Mouse (Mus musculus) limb, embryonic 11.5 days (tissue): Measurements from ENCODE around the gene Ttc27. TPM values are rescaled to one million over a fixed set of nuclear protein-coding genes. Genes with fewer than 3 reads are reported as not detected.

Source experiments
- ATAC-seq: fragments of 200-750 bp; cut with Nextera tagmentation; 2 replicates; pipeline ENCODE4 v1.8.0; 2017; ENCODE audit warnings: low read depth; ENCODE audit not compliant: insufficient number of reproducible peaks, low FRiP score, low TSS enrichment
- DNase-seq: peaks from one replicate; pipeline ENCODE4 v3.0.0-alpha.2; 2015; ENCODE audit warnings: low spot score
- H3K27ac ChIP-seq: fragments of 300-500 bp; sonication (generic); replicated peaks from 2 replicates; pipeline ENCODE4 v1.5.1; 2014; ENCODE audit warnings: low read depth, mild to moderate bottlenecking, low read length
- H3K27me3 ChIP-seq: fragments of 300-500 bp; sonication (generic); 2 replicates; pipeline ENCODE4 v1.6.1; 2014; ENCODE audit warnings: mild to moderate bottlenecking, low read length, mixed read lengths; ENCODE audit not compliant: control insufficient read depth, insufficient read depth
- H3K36me3 ChIP-seq: fragments of 300-500 bp; sonication (generic); 2 replicates; pipeline ENCODE4 v1.6.1; 2014; ENCODE audit warnings: mild to moderate bottlenecking, low read length, moderate library complexity, mixed read lengths; ENCODE audit not compliant: control insufficient read depth, insufficient read depth
- H3K4me1 ChIP-seq: fragments of 300-500 bp; sonication (generic); 2 replicates; pipeline ENCODE4 v1.6.1; 2014; ENCODE audit warnings: low read length, mixed read lengths; ENCODE audit not compliant: control insufficient read depth, insufficient read depth
- H3K4me2 ChIP-seq: fragments of 300-500 bp; sonication (generic); 2 replicates; pipeline ENCODE4 v1.6.1; 2014; ENCODE audit warnings: low read depth, mild to moderate bottlenecking, moderate library complexity; ENCODE audit not compliant: severe bottlenecking
- H3K4me3 ChIP-seq: fragments of 300-500 bp; sonication (generic); 2 replicates; pipeline ENCODE4 v1.5.1; 2014; ENCODE audit warnings: low read depth, low read length
- H3K9ac ChIP-seq: fragments of 300-500 bp; sonication (generic); 2 replicates; pipeline ENCODE4 v1.6.1; 2014; ENCODE audit warnings: mild to moderate bottlenecking, low read length
- H3K9me3 ChIP-seq: fragments of 300-500 bp; sonication (generic); 2 replicates; pipeline ENCODE4 v1.6.1; 2016; ENCODE audit warnings: low read length; ENCODE audit not compliant: control insufficient read depth
- WGBS: fragments of 180-500 bp; shearing (Covaris S2); extraction: QIAGEN DNeasy Blood & Tissue Kit; methylation state at CpG from one replicate; pipeline ENCODE4 v1.1.7; 2014; 5-methylcytosine and 5-hydroxymethylcytosine counted together
- polyA plus RNA-seq: library from polyadenylated mRNA; unstranded; fragments of >200 nt; fragmentation: Nextera tagmentation; extraction: Ambion mirVana; gene quantifications from 2 replicates; pipeline ENCODE4 v1.2.1, GENCODE M21; 2014

Gene Ttc27
- polyA plus RNA-seq, 1 experiment from 2014 or later = 31.0 TPM

- no peak overlapping the region for H3K9ac ChIP-seq
- DNase-seq (peak; percentile 34), ATAC-seq (peak; percentile 78; the same call in 1 of the 2 replicates)
- no peaks in the 10 kb centered on the region for H3K27me3 ChIP-seq
- no peaks in the 10 kb centered on the region for H3K36me3 ChIP-seq
- no peak overlapping the region for H3K4me2 ChIP-seq
- H3K9me3 ChIP-seq = no peaks in the 10 kb centered on the region
- H3K4me1 ChIP-seq = no peaks in the 10 kb centered on the region
- no peak overlapping the region for H3K4me3 ChIP-seq
- 36% methylated on average over 3 of the region's 3 CpGs for WGBS
- H3K27ac ChIP-seq = no peak overlapping the region
Observed at GRCm38 (mm10) chr17:74810892-74811625, 93.5 kb downstream of the Ttc27 start.

- H3K9me3 ChIP-seq = no peaks in the 10 kb centered on the region
- WGBS = 91% methylated on average over 2 of the region's 2 CpGs
- H3K4me3 ChIP-seq = no peak overlapping the region
- no peaks in the 10 kb centered on the region for H3K4me1 ChIP-seq
- no peak for DNase-seq
- no peak for ATAC-seq
- H3K9ac ChIP-seq = no peak overlapping the region
- H3K4me2 ChIP-seq = no peak overlapping the region
- no peak overlapping the region for H3K27ac ChIP-seq
- H3K36me3 ChIP-seq = no peaks in the 10 kb centered on the region
- H3K27me3 ChIP-seq = no peaks in the 10 kb centered on the region
Observed at GRCm38 (mm10) chr17:74819711-74820110, 102.2 kb downstream of the Ttc27 start.

DNA sequence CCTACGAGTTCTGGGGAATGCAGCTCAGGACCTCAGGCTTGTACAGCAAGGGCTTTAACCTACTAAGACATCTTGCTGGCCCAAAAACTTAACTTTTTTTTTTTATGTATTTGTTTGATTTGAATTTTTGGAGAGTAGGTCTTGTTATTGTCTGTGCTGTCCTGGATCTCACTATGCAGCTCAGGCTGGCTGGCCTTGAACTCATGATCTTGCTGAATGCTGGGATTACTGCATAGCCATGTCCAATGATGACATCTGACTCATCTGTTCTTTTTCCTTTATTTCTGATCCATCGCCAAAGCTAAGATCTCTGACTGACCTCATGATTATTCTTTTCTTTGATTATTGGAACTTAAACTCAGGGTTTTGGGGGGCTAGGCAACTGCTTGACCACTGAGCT is 113.3 kb downstream of the Ttc27 start:
- Histone ChIP-seq H3K36me3 (no peaks in the 10 kb centered on the region), H3K27me3 (no peaks in the 10 kb centered on the region), H3K9ac (no peak overlapping the region), H3K27ac (no peak overlapping the region), H3K4me3 (no peak overlapping the region), H3K4me2 (no peak overlapping the region), H3K4me1 (no peaks in the 10 kb centered on the region), H3K9me3 (no peaks in the 10 kb centered on the region)
- DNase-seq (no peak), ATAC-seq (no peak)
- 95% methylated on average over 2 of the region's 2 CpGs for WGBS

DNA sequence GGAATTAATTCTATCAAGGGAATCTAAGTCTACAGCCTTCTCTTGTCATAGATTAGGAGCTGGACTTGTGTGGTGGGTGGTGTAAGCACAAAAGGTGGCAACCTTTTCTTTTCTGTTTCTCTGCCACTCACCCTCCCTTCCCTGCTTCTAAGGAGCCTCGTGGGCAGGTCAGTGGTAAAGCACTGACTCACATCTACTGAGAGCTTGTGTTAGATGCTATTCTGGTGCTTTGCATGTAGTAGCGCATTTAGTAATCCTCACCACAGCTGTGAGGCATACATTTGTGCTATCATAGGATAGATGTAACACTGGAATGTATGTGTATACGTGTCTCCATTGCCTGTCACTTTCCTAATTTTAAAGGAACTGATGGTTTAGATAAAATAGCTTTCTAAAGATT is 124.2 kb downstream of the Ttc27 start:
- Histone ChIP-seq H3K4me3 (no peak overlapping the region), H3K36me3 (no peaks in the 10 kb centered on the region), H3K9me3 (no peaks in the 10 kb centered on the region), H3K27ac (no peak overlapping the region), H3K9ac (no peak overlapping the region), H3K4me1 (no peaks in the 10 kb centered on the region), H3K4me2 (no peak overlapping the region), H3K27me3 (no peaks in the 10 kb centered on the region)
- WGBS = 87% methylated on average over 3 of the region's 3 CpGs
- ATAC-seq (no peak), DNase-seq (no peak)

GRCm38 (mm10) chr17:74842603-74843002 is 125.1 kb downstream of the Ttc27 start:
- WGBS = 95% methylated on average over 3 of the region's 3 CpGs
- Histone ChIP-seq H3K4me1 (no peaks in the 10 kb centered on the region), H3K36me3 (no peaks in the 10 kb centered on the region), H3K4me2 (no peak overlapping the region), H3K4me3 (no peak overlapping the region), H3K27ac (no peak overlapping the region), H3K9ac (no peak overlapping the region), H3K9me3 (no peaks in the 10 kb centered on the region), H3K27me3 (no peaks in the 10 kb centered on the region)
- ATAC-seq (no peak), DNase-seq (no peak)

DNA sequence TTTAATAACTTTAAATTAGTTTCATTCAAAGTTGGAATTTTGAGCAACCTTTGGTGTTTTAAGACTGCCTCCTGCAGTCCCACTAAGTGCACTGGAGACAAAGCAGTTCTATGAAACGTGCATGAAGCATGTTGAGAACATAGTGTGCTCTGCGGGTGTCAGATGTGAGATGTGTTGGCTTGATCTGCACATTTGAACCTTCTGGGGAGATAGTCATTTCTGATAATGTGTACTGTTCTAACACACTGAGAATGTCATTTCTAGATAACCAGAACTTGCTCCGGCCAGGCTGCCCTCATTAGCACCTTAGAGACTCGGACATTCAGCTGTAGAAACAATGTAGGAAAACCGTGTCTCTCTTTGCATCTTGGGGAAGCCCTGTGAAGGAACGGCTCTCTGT is 126.0 kb downstream of the Ttc27 start:
- H3K27me3 ChIP-seq = no peaks in the 10 kb centered on the region
- H3K36me3 ChIP-seq = no peaks in the 10 kb centered on the region
- H3K4me3 ChIP-seq = no peak overlapping the region
- 85% methylated on average over 6 of the region's 6 CpGs for WGBS
- no peak for DNase-seq
- ATAC-seq = no peak
- no peaks in the 10 kb centered on the region for H3K9me3 ChIP-seq
- H3K4me1 ChIP-seq = no peaks in the 10 kb centered on the region
- H3K9ac ChIP-seq = no peak overlapping the region
- no peak overlapping the region for H3K4me2 ChIP-seq
- H3K27ac ChIP-seq = no peak overlapping the region

DNA sequence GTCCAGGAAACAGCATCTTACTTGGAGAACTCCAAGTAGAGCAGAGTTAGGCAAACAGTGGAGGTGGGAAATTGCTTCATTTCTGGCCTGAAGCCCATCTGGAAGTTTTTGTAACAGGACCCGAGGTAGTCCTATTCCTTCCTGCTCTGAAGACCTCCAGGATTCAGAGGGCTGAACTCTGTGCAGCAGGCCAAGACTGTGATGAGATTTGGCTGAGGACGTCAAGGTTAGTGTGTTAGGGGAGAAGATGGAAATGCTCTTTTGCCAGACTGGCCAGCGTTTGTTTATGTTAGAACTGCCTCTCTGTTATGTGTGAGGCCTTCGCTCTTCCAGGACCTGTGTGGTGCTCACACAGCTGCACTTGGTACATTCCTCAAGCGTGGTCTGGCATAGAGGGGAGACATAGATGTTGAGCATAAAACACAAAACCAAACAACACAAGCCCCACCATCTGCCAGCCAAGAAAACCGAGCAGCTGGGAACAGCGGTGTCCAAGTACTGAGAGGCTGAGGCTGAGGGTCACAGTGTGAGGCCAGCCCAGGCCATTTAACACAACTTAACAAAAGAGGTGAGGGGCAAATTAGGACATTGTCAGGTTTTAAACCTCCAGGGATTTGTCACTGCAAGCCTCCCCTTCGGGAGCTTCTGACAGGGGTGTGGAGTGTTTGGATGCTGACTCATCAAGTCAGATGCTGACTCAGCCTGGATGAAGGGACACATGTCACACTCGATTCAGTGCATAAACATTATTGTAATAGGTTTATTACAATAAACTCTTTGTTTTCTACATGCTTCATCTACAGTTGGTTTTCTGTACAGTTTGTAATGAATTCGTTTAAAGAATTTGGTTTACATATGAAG is 128.7 kb downstream of the Ttc27 start:
- no peak overlapping the region for H3K4me3 ChIP-seq
- 60% methylated on average over 10 of the region's 10 CpGs for WGBS
- H3K27ac ChIP-seq = no peak overlapping the region
- no peaks in the 10 kb centered on the region for H3K9me3 ChIP-seq
- 0 out of 2 replicates have a peak, but pooled peaks have one; percentile 57 for ATAC-seq
- no peak overlapping the region for H3K4me2 ChIP-seq
- no peaks in the 10 kb centered on the region for H3K36me3 ChIP-seq
- H3K9ac ChIP-seq = no peak overlapping the region
- H3K4me1 ChIP-seq = no peaks in the 10 kb centered on the region
- DNase-seq = no peak
- H3K27me3 ChIP-seq = no peaks in the 10 kb centered on the region

DNA sequence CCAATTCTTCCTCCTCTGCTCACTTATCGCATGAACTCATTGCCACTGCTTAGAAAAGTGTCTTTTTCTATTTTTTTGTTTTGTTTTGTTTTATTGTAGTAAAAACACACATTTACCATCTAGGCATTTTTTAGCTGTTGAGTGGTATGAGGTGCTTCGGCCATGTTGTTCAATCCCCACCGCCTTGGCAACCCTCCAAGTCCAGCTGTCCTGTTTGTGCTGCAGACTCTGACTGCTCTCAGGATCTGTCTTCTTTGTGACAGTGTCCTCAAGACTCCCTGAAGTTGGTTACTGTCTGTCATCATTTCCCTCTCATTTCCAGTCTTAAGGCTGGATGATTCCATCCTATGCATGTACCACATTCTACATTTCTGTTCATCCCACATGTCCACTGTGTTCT is 132.7 kb downstream of the Ttc27 start:
- no peaks in the 10 kb centered on the region for H3K9me3 ChIP-seq
- DNase-seq = peak; percentile 7
- 98% methylated on average over 3 of the region's 3 CpGs for WGBS
- H3K4me2 ChIP-seq = no peak overlapping the region
- H3K36me3 ChIP-seq = no peaks in the 10 kb centered on the region
- H3K4me1 ChIP-seq = no peaks in the 10 kb centered on the region
- H3K4me3 ChIP-seq = no peak overlapping the region
- H3K9ac ChIP-seq = no peak overlapping the region
- H3K27ac ChIP-seq = no peak overlapping the region
- no peak for ATAC-seq
- H3K27me3 ChIP-seq = no peaks in the 10 kb centered on the region
